Mouse (Mus musculus): ENCODE measurements around the gene Eda.
"Not testable (repeated sequence)": the region's sequence is repeated elsewhere in the genome, so short reads cannot be mapped to it uniquely, and the experiment has no call there.

Gene Eda

GRCm38 (mm10) chrX:100428693-100429092 lies 453.3 kb downstream of the Eda start, which contains the start of gene Otud6a:
TSS of gene Otud6a (plus strand) at chrX:100429013.
- no peak for DNase-seq

DNA sequence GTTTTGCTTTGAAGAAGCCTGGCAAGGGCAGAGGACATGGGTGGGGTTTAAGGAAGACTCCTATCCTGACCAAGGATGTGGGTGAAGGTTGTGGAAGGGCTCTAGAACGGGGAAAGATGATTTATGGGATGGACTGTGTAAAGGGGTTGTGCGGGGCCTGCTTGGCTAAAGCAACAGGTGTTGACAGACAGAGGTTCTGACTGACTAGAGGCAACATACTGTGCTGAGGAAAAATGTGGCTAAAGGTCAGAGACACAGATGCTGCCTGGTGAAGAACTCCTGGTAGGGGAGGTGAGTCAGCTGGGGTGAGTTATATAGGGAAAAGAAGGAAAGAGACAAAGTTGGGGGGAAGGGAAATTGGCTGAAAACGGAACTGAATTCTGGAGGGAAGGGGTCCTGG lies 456.9 kb downstream of the Eda start:
- no peak for DNase-seq

- not testable (repeated sequence) for DNase-seq
Measured at GRCm38 (mm10) chrX:100442617-100443016, 467.2 kb downstream of the Eda start, which contains the start of gene Awat2. TSS of gene Awat2 (minus strand) at chrX:100442717.

- DNase-seq, result no peak
Measured at GRCm38 (mm10) chrX:100443532-100443931, 468.1 kb downstream of the Eda start.
